Mouse (Mus musculus) heart, adult 9 months (tissue): ENCODE data around the gene Olfr729.

ENCODE experiments used
- DNase-seq, 2 experiments: peaks; one replicate each; pipeline ENCODE4 v3.0.0; 2022; ENCODE audit warnings: low spot score in 2 of 2

Gene Olfr729

GRCm38 (mm10) chr14:50152810-50153209, at the start of gene Olfr729:
Olfr729 (minus strand) TSS chr14:50152910.
- DNase-seq = no peak

GRCm38 (mm10) chr14:50188098-50188497, 35.4 kb upstream of the Olfr729 start, which contains the start of gene Olfr730:
Olfr730 (minus strand) TSS chr14:50188198.
- no peak for DNase-seq

- no peak for DNase-seq
These were observed 10.1 kb downstream of the Olfr729 start, which contains the start of gene Olfr728 for GRCm38 (mm10) chr14:50142580-50142979. Olfr728 (minus strand) TSS chr14:50142680.

- no peak for DNase-seq
These were observed 29.8 kb downstream of the Olfr729 start, which contains the start of gene Olfr727 for GRCm38 (mm10) chr14:50122886-50123285. Olfr727 (plus strand) TSS chr14:50123186.
